Mouse (Mus musculus): ENCODE results near the gene Rasa2. TPM values are rescaled to one million over a fixed set of nuclear protein-coding genes. Genes with fewer than 3 reads are reported as not detected.

The Rasa2 gene
- 0.45 and 0.80 TPM in 2 replicates for polyA plus RNA-seq (2012; rRNA removed)

DNA sequence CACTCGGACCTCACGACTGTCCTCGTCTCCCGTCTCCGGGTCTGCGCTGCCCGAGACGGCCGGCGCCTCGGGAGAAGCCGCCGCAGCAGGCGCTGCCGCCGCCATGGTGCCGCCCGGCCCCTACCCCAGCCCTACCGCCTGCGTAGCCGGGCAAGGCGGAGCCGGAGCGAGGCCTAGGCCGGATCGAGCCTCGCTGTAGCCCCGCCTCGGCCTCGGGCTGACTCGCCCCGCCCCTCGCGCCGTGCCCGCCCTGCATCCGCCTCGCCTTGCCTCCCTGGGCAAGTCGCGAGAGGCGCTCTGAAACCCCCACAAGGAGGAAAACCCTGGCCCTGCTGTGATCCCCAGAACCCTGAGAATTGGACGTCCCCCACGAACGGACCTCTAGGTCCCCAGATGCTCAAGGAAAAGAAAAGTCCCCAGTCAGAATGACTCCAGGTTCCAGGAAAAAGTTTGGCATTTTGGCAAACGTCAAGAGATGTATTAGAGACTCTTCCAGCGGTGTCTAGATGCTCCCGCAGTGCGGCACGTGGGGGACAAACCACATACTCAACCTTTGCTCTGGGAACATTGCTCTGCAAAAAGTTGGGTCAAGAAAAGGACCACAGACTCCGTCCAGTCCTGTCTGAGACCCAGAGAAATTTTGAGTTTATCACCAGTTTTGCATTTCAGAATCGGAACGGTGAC, at the start of gene Rasa2:
Gene Rasa2 (minus strand): TSS at position 229 of the 684 bp plus-strand sequence.

DNA sequence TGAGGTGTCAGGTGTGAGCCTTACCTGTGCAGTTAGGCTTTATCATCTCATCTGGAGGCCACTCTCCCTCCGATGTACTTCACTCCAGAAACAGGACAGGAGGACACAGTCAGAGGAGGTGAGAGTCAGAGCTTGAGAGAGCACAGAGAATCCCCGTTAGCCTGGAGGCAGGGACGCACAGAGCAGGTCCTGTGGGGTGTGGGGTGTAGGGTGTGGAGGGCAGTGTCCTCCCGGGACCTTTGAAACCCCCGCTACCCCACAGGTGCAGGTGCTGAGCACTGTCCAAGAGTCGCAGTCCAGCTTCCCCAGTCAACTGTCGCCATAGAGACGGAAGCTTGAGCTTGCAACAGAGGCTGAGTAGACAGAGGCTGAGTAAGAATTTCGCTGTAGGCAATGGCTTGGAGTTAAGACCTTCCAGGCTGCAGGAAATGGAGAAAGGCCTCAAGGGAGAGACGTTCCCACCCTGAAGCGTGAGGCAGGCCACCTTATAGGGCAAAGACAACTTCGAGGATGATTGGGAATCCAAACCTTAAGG, 106.4 kb downstream of the Rasa2 start, which contains the start of gene Gm28729:
Gene Gm28729 (minus strand): TSS at position 293 of the 535 bp plus-strand sequence.

Other genes with a start within 250 kb of the Rasa2 start
- 46.7 and 64.4 TPM in 2 replicates for gene Rnf7, start 152.9 kb downstream of the Rasa2 start, polyA plus RNA-seq (2012; rRNA removed)
- gene Gm28729, start 106.4 kb downstream of the Rasa2 start, polyA plus RNA-seq (2012; rRNA removed), result 0.05 and 0.08 TPM in 2 replicates
- gene Zbtb38, start 121.2 kb upstream of the Rasa2 start, polyA plus RNA-seq (2012; rRNA removed), result 2.6 and 2.9 TPM in 2 replicates